Mouse (Mus musculus) T-helper 17 cell (primary cell): ENCODE results near the gene Fam117b.

Experiments
- in situ Hi-C, 2 experiments: fragments of 300-600 bp; cut with MboI, MseI; formaldehyde crosslinking; loops; 1 replicate in 1 of 2; 2 replicates in 1 of 2; pipeline ENCODE4 v1.15.1; 2025; ENCODE audit warnings: high pct_unique_total_duplicates in 2 of 2

Gene Fam117b

GRCm38 (mm10) chr1:59912413-59913157, at the start of gene Fam117b:
Gene Fam117b, plus strand, starts transcription at chr1:59913006.
- in situ Hi-C loops = no loop called here

DNA sequence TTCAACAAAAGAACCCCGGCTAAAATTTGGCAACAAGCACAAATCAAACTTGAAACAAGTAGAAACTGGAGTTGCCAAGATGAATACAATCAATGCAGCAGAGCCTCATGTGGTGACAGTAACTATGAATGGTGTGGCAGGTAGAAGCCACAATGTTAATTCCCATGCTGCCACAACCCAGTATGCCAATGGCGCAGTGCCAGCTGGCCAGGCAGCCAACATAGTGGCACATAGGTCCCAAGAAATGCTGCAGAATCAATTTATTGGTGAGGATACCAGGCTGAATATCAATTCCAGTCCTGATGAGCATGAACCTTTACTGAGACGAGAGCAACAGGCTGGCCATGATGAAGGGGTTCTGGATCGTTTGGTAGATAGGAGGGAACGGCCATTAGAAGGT, 44.8 kb upstream of the Fam117b start:
- in situ Hi-C loops = no loop called here

DNA sequence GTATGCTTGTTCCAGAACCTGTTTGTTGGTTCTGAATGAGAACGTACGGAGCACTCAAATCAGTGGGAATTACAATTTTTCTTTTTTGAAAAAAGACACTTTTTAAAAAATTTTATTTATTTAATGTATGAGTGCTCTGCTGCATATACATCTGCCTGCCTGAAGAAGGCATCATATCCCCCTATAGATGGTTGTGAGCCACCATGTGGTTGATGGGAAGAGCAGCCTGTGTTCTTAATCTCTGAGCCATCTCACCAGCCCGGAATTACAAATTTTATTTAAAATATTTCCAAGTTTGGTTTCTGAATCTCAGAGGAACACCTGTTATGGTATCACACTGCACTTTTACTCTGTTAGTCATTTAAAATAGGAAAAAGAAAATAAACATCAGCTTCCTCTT, 38.8 kb upstream of the Fam117b start:
- in situ Hi-C loops = no loop called here

DNA sequence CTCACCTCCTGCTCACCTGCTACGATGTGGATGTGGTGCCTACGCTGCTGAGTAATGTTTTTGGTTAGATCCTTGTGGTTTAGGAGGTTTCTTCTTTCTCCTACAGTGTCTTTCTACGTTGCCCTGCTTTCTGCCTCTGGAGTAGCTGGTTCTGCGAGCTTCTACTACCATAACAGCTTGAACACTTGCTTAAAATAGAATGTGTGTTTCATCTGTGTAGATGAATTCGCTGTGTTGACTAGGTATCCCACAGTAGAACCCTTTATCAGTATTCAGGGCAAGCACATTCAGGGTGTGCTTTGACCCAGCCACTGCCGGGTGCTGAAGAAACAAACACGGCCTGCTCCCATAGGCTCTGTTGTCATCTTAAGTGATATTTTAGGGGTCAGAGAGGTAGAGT, 34.7 kb upstream of the Fam117b start:
- in situ Hi-C loops = no loop called here

DNA sequence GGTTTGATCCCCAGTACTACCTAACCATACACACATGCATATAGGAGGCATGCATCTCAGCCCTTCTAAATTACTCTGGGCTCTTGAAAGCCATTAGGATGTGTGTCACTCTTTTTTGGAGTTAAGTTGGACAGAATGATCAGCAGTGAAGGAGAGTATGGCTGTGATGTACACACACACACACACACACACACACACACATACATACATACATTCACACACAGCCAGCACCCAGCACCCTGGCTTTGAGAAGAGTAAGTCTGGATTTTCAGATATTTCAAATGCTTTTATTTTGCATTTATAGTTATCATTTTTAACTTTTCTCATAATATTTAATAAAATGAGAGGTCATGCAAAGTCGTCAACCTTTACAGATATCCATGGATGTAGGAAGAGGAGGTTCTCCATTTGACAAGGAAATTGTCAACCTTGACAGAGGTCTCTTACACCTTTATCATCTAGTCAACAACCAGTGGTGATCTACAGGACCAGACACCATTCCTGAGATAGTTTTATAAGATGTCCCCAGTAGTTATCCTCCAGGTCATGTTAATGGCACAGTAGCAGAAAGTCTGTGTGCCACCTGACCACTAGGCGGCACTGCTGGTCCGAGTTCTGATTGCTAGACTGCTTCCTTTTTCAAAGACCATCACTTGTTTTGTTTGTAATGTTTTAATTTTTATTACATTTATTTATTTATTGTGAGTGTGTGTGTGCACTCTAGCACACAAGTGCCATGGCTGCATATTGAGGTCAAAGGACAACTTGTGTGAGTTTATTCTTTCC, 29.3 kb upstream of the Fam117b start:
- in situ Hi-C loops = no loop called here

DNA sequence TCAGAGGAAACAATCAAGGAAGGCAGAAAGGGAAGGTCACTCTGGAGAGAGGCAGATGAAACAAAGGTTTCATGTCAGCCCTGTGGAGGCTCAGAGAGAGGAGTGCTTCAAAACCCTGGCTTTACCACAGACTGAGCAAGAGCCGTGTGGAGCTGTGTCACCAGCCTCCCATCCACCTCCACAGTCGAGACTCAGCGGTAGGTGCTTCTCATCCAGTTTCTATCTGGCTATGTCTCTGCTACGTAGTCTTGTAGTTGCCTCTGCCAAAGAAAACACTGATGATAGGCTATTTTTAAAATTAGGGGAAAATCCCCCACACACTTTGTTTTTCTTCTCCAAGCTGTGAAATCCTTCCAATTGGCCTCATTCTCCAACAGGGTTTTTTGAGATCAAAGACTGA, 25.9 kb upstream of the Fam117b start:
- in situ Hi-C loops = loop anchor here in 1 of 2 experiments (5.0 kb wide), 1 partner anchor 100 kb away; no protein-coding TSS in a partner anchor

GRCm38 (mm10) chr1:59888018-59888417, 24.8 kb upstream of the Fam117b start:
- in situ Hi-C loops = loop anchor here in 1 of 2 experiments (5.0 kb wide), 1 partner anchor 99 kb away; no protein-coding TSS in a partner anchor

- in situ Hi-C loops = no loop called here
Observed at GRCm38 (mm10) chr1:59891185-59891584, 21.6 kb upstream of the Fam117b start.

DNA sequence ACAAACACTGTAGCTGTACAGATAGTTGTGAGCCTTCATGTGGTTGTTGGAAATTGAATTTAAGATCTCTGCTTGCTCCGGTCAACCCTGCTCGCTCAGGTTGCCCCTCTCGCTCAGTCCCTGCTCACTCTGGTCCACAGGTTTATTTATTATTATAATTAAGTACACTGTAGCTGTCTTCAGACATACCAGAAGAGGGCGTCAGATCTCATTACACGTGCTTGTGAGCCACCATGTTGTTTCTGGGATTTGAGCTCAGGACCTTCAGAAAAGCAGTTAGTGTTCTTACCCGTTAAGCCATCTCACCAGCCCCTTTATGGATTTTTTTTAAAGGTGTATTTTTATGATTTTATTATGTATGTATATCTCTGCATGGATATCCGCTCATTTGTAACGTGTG, 20.0 kb upstream of the Fam117b start:
- in situ Hi-C loops = no loop called here

- in situ Hi-C loops = no loop called here
Observed at GRCm38 (mm10) chr1:59894025-59894424, 18.8 kb upstream of the Fam117b start.

DNA sequence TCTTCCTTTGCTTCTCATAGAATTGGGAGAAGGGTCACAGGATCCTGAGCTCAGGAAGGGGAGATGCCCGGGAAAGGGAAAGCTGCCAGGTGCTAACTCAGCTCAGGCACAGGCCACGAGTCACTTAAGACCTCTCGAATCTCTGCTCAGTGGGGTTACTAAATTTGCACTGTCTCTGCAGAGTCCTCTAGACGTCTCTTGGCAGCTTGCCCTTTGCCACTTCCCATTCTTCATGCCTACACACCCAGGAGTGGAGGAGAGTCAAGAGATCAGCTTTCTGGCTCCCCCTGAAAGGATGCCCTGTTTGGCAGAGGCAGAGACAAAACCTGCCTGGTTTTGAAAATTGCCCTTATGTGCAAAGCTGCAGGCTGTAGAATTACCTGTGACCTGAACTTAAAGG, 17.4 kb upstream of the Fam117b start:
- in situ Hi-C loops = no loop called here

DNA sequence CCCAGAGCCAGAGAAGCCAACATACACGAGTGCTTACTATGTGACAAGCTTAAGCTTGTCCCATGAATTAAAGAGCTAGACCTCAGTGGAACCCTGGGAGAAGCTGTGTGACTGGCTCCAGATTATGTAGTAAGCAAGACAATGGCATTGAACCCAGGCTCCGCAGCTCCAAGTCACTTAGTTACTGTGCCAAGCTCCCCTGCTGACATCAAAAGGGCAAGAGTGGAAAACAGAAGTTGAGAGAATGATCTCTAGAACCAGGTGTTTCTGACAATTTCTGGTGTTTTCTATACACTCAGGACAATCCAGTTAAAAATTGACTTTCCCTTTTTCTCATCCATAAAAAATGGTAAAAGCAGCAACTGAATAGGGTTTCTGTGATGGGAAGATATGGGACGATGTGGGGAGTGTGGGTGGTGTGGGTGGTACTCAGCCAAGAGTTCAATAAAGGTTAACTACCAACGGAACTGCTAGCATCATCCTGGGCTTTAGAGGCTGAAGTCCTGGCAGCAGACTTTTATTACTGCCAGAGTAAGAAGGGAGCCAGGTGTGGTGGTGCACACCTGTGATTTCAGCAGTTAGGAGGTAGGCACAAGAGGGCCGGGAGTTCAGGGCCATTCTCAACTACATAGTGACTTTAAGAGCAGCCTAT, 15.5 kb upstream of the Fam117b start:
- in situ Hi-C loops = no loop called here

DNA sequence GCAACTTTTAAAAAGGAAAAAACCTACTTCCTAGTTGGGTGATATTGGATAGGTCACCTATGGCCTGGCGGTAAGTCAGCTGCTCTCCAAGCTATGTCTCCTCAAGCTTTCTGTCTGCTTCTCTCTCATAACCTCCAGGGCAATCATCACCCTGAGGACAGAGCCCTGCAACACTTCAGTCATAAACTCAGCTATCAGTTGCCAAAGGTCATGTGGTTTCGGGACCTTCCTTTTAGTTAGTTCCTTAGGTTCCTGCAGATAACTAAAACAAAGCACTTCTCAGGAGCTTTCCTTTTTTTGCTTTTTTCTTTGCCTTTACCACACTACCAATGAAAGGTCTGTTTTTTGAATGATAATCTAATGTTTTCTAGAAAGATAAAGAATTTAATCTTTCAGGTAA, 13.1 kb upstream of the Fam117b start:
- in situ Hi-C loops = loop anchor here in 1 of 2 experiments (10.0 kb wide), 1 partner anchor 1295 kb away; no protein-coding TSS in a partner anchor

DNA sequence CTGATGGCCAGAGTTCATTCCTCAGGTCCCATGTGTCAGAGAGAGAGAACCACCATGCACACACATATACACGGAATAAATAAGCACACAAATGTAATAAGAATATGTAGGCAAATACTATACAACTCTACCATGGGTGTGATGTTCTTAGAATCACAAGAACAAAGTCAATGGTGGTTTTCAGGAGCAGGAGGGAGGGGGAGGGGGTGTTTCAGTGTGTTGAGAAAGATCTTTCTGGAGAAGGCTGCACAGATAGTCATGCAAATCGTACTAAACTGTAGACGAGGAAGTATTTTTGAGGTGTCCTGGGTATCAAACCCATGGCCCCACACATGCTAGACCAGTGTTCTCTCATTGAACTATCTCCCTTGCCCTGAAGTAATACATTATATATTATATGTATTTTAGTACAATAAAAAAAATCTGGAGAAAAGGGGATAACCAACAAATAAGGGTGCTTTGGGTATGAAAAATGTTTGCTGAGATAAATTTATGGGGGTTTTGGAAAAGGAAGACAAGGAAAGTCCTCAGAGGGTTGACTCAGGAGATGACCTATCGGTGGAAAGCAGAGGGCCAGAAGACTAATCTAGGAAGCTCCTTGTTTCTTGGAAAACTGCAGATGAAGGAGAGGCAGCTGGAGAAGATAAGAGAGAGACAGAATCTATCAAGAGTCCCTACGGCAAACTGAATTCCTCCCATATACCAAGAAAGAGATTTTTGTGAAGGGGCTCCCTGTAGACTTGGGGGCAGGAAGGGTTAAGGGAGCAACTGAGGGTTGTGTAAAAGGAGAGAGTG, 11.5 kb upstream of the Fam117b start:
- in situ Hi-C loops = loop anchor here in 1 of 2 experiments (10.0 kb wide), 1 partner anchor 1296 kb away; no protein-coding TSS in a partner anchor

- in situ Hi-C loops = loop anchor here in 1 of 2 experiments (10.0 kb wide), 1 partner anchor 1298 kb away; no protein-coding TSS in a partner anchor
Observed at GRCm38 (mm10) chr1:59902634-59903033, 10.2 kb upstream of the Fam117b start.

DNA sequence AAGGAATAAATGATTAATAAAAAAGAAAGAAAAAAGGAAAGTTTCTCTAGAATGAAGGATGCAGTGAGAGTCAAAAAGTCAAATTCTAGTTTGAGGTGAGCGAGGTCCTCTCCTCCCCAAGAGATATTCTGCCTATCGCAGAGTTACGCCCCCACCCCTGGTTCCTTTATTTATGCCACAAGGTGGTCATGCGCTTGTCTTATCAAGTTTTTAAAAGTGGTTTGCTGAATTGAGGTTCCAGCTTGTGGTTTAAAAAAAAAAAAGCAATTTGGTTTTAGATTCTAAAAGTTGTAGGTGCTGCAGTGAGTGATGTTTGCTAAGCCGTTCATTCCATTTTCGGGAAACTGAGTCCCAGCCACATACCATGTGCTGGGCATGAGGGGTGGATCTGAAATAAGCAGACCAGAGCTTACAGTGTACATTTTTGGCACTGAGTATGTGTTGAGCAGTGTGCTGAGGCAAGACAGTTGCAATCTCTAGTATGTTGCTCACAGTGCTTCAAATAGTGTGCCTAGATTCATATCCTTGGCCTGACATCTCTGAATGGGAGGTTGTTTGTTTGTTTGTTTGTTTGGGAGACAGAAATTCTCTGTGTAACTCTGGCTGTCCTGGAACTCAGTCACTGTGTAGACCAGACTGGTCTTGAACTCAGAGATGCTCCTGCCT, 8.0 kb upstream of the Fam117b start:
- in situ Hi-C loops = loop anchor here in 1 of 2 experiments (10.0 kb wide), 1 partner anchor 1300 kb away; no protein-coding TSS in a partner anchor

DNA sequence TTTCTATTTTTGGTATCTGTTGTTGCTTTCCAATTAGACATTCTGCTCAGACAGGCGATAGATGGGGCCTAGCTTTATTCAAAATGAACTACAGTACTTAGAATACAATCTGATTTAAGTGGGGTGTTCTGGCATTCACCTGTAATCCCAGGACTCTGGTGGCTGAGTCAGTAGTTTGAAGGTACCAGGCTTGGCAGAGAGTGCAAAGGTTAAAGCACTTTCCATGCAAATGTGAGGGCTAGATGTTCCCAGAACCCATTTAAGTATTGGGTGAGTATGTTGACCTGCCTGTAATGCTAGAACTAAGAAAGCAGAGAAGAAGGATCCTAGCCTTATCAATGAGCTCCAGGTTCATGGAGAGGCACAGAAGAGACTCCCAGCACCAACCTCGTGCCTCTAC, 6.9 kb upstream of the Fam117b start:
- in situ Hi-C loops = loop anchor here in 1 of 2 experiments (10.0 kb wide), 1 partner anchor 1301 kb away; no protein-coding TSS in a partner anchor

DNA sequence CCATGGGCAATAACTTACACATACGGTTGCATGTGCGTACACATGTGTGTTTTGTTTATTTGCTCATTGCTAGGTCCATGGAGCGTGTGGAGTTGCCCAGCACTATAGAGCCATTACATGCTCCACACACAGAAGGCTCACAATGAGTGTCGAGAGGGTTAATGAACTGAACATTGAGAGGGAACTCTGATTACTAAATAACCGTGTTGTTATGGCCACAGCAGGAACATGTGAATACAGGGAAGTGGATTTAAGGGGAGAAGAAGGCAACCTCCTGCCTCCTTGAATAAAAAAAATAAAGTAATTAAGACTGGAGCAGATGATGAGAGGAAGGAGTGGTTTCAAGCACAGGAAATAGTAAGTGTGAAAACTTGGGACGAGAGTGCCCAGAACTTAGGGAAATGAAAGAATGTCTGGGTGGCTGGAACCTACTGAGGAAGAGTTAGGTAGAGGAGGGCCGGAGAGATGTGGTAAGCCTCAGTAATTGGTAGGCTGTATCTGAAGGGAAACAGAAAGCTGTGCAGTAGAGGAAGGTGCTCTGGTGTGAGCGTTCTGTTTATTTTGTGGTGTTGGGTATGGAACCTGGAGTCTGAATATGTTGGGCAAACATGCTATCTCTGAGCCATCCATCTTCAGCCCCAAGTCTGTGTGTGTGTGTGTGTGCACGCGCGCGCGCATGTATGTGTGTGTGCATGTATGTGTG, 5.8 kb upstream of the Fam117b start:
- in situ Hi-C loops = loop anchor here in 1 of 2 experiments (10.0 kb wide), 1 partner anchor 1302 kb away; no protein-coding TSS in a partner anchor

DNA sequence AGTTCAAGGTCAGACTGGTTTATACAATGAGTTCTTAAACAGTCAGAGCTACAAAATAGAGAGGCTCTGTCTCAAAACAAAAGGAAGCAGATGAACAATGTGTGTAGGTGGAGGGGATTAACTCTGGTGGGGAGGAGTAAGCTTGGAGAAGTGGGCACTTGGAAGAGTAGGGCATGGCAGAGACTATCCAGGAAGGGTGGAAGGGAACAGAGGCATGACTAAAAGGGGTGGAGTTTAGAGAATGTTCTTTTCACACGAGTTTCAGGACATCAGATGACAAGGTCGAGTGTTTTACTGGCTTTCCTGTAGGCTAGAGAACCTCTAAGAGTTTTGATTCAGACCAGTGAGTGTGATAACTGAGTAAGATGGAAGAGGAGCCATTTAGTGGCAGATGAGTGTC, 5.1 kb upstream of the Fam117b start:
- in situ Hi-C loops = loop anchor here in 1 of 2 experiments (10.0 kb wide), 1 partner anchor 1303 kb away; no protein-coding TSS in a partner anchor

GRCm38 (mm10) chr1:59910941-59911340, 1.9 kb upstream of the Fam117b start:
- in situ Hi-C loops = no loop called here
